Mouse (Mus musculus): ENCODE results near the gene Slc16a10.

The Slc16a10 gene

DNA sequence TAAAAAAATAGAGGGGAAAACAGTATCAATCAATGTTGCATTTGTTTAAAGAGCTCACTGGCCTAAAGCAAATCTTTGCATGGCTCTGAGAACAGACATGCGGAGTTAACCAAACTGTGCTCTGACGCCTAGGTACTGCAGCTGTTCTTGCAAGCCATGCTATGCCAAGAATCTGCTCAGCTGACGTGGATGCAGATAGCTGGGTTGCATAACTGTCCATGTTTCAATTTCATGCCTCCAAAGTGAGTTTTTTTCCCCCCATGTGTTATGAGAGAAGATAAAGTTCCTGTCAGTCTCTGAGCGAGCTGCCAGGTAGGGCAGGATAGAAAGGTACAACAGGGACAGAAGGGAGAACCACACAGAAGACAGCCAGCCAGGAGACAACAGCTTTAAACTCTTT is 72.8 kb downstream of the Slc16a10 start:
- DNase-seq (ENCODE audit: low read depth, low spot score), result no peak

DNA sequence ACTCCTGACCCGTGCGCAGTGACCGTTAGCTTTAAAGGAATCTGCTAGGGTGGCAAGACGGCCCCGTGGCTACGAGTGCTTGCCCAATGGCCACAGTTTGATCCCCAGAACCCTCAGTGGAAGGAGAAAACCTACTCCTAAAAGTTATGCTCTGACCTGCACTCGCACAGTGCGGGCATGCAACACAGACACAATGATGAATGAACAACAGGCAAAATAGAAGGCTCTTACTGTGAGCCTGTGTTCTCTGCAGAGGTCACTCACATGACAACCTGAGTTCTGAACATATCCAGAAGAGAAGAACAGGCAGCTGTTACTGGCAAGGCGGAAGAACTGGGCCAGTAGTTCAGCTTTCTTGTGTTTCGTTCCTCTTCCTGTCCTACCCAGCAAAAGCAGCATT is 73.5 kb downstream of the Slc16a10 start:
- DNase-seq (ENCODE audit: low read depth, low spot score), result no peak

DNA sequence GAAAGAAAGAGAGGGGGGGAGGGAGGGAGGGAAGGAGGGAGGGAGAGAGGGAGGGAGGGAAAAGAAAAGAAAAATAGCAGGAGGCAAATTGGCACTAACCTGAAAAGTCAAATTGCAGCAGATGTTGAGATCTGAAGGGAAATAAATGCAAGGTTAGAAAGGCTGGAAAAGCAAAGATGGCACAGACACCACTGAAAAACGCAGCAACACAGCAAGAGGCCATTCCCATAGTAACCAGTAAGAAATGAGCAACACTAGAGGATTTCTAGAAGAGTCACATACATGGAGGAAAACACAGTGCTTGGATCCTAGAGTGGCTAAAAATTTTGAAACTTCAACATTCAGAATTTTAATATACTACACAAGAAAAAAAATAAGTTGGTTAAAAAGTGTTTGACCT is 74.5 kb downstream of the Slc16a10 start:
- no peak for DNase-seq (ENCODE audit: low read depth, low spot score)

GRCm38 (mm10) chr10:40067071-40067470 is 75.0 kb downstream of the Slc16a10 start:
- DNase-seq (ENCODE audit: low read depth, low spot score), result no peak

- no peak for DNase-seq (ENCODE audit: low read depth, low spot score)
These were observed 76.7 kb downstream of the Slc16a10 start for GRCm38 (mm10) chr10:40065357-40065756.

DNA sequence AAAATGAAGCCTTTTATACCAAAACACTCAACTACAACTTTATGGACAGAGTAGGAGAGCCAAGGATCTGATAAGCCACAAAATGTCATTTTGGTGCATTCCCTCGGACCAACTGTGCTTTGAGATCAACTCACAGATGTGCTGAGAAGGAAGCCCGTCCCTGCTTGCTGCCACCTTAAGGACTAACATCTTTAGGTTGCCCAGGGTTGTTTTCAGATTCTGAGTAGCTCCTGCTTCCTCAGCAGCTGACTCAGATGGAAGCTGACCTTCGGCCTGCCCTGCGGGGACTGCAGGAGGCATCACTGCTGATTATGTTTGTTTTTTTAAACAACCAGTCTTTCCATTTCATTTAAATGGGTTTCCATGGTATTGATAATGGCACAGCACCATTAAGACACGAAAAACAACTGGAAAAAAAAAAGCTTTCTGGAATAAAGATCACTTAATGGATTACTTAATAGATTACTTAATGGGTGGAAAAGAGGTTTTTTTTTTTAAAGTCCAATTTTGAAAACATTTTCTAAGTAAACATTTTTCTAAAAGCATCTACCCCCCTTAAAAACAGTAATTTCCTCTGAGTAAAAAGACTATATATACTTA is 78.7 kb downstream of the Slc16a10 start:
- no peak for DNase-seq (ENCODE audit: low read depth, low spot score)

- no peak for DNase-seq (ENCODE audit: low read depth, low spot score)
These were observed 79.2 kb downstream of the Slc16a10 start for GRCm38 (mm10) chr10:40062812-40063211.

GRCm38 (mm10) chr10:40061926-40062325 is 80.1 kb downstream of the Slc16a10 start:
- no peak for DNase-seq (ENCODE audit: low read depth, low spot score)

DNA sequence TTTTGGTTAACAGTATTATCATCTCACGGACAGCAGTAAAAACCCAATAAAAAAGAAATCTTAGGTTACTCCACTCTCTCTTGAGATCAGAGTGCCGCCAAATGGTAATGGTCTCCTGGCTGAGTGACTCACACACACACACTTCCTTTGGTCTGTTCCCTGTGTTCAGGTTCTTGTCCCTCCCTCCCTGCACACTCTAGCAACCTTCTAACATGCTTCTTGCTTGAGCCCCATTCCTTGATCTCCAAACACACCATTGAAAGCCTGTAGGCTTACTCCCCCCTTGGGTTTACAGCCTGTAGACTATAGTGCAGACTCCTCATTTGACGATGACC is 83.3 kb downstream of the Slc16a10 start:
- DNase-seq (ENCODE audit: low read depth, low spot score), result no peak

- DNase-seq (ENCODE audit: low read depth, low spot score), result no peak
These were observed 83.8 kb downstream of the Slc16a10 start for GRCm38 (mm10) chr10:40058062-40058785.

- no peak for DNase-seq (ENCODE audit: low read depth, low spot score)
These were observed 84.4 kb downstream of the Slc16a10 start for GRCm38 (mm10) chr10:40057615-40058014.

DNA sequence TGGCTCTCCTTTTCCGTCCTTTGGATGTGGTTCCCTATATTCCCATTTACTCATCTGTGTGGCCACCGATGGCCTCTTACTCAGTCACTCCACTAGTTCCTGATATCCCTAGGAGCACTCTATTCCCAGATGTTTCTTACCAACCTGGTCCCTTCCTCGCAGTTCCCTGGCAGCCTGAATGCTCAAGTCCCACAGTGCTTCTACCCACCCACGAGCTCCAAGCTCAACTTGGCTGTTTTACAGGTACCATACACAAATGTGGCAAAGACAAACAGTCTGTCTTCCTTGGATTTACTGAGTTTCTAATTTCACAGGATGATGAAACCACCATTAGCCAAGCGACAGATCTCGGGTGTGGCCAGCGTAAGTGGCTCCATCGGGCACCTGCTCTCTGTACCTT is 87.6 kb downstream of the Slc16a10 start:
- DNase-seq (ENCODE audit: low read depth, low spot score), result no peak

GRCm38 (mm10) chr10:40053896-40054295 is 88.2 kb downstream of the Slc16a10 start:
- DNase-seq (ENCODE audit: low read depth, low spot score), result no peak

GRCm38 (mm10) chr10:40053257-40053895 is 88.7 kb downstream of the Slc16a10 start:
- no peak for DNase-seq (ENCODE audit: low read depth, low spot score)

- DNase-seq (ENCODE audit: low read depth, low spot score), result no peak
These were observed 90.1 kb downstream of the Slc16a10 start for GRCm38 (mm10) chr10:40051997-40052396.

GRCm38 (mm10) chr10:40050763-40051162 is 91.3 kb downstream of the Slc16a10 start:
- no peak for DNase-seq (ENCODE audit: low read depth, low spot score)

DNA sequence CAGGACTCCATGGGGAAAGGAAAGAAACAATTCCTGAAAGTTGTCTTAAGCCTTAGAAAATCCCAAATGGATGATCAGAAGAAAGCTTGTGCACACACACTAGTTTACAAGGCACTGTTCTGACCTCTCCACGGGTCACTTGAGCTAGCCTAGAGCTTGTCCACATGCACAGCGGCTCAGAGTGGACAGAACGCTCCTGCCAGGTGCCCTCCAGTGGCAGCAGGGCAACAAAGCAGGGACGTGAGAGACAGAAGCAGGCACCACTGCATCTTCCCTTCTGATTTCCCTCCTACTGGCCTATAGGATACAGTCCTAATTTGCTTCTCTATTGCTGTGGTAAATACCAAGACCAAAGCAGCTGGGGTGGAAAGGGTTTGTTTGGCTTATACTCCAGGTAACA is 100.7 kb downstream of the Slc16a10 start:
- no peak for DNase-seq (ENCODE audit: low read depth, low spot score)

DNA sequence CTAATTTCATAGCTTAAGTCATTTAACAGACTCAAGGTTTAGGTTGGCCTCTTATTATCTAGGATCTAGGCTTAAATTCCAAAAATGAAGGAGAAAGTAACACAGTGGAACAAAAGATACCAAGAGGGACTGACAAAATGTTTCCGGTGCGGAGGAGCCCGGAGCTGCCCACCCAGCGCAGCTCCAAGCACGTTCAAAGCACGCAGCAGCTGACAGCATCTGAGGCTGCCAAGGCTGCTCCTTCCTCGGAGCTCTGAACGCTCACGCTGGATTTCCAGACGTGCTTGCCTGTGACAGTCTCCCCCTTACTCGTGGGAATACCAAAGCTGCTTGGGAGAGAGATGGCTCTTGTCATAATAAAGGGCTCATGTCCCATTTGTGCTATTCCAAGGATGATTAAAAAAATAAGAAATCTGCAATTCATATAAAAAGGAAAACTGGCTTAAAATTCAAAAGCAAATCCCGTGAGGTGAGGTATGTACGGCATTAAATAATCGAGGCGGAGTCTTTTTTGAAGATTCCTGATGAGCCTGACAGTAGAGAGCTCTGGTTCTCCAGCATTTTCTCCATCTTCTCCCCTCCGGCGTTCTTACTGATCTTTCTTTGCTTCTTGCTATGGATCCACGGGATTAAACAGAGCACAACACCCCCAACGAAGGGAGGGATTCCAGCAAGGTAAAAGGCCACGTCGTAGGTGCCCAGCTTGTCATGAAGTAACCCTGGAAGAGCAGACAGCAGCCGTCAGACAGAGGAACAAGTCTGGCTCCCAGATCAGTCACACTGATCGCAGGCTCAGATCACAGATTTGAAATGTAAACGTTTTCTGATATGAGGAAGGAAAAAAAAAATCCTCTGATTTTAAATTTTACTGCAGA is 105.1 kb downstream of the Slc16a10 start:
- DNase-seq (ENCODE audit: low read depth, low spot score), result no peak

- no peak for DNase-seq (ENCODE audit: low read depth, low spot score)
These were observed 107.1 kb downstream of the Slc16a10 start for GRCm38 (mm10) chr10:40034956-40035355.

GRCm38 (mm10) chr10:40032897-40033296 is 109.2 kb downstream of the Slc16a10 start:
- DNase-seq (ENCODE audit: low read depth, low spot score), result no peak

DNA sequence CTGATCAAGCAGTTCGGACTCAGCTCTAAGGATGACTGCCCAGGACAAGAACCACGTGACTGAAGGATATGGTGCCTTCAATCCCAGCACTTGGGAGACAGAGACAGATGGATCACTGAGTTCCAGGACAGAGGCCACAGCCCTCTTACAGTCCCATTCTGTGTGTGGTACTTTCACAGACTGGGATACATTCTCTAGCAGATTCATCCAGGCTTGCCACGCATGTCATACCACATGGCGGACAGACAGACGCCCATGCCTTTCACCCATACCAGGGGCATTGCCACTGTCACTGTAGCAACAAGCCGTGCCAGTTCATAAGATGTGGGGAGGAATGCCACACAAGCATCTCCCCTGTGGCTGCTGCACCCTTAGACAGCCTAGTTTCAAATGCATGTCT is 111.3 kb downstream of the Slc16a10 start:
- no peak for DNase-seq (ENCODE audit: low read depth, low spot score)

DNA sequence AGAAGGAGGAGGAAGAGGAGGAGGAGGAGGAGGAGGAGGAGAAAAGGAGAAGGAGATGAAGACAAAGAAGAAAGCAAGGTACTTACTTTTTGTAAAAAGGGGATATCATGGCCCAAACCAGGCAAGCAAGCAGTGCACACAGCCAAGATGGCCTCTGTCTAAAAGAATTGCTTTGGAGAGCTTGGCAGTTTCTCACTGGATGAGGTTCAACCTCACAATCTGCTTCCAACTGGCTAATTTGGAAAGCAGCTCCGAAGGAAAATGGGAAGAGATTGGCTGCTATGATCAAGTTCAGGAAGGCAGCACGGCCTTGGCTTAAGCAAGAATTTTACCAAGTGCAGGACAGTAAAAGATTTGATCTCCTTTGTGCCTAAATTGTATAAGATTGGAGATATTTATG is 112.4 kb downstream of the Slc16a10 start:
- DNase-seq (ENCODE audit: low read depth, low spot score), result no peak

Measured in c-Kit-negative CD71-positive TER-119-positive erythroid progenitor cells, embryonic 14.5 days (primary cell).